Mouse (Mus musculus) G1E (cell line): ENCODE results near the gene Galnt3.

ENCODE experiments used
- CTCF ChIP-seq: IDR thresholded peaks from 2 replicates; pipeline ENCODE4 v1.5.1; 2012; ENCODE audit warnings: low read depth, low read length, inconsistent platforms, mixed read lengths
- GATA2 ChIP-seq: IDR thresholded peaks from 2 replicates; pipeline ENCODE4 v1.6.1; 2012; ENCODE audit warnings: low read depth, low read length, inconsistent platforms, borderline replicate concordance

- TF ChIP-seq CTCF (no peak), GATA2 (no peak)
These were observed 4.1 kb upstream of the Galnt3 start for GRCm38 (mm10) chr2:66128941-66129340.
